Mouse (Mus musculus): ENCODE results near the gene Pfas.
"Not testable (repeated sequence)": the region's sequence is repeated elsewhere in the genome, so short reads cannot be mapped to it uniquely, and the experiment has no call there.

Pfas gene

DNA sequence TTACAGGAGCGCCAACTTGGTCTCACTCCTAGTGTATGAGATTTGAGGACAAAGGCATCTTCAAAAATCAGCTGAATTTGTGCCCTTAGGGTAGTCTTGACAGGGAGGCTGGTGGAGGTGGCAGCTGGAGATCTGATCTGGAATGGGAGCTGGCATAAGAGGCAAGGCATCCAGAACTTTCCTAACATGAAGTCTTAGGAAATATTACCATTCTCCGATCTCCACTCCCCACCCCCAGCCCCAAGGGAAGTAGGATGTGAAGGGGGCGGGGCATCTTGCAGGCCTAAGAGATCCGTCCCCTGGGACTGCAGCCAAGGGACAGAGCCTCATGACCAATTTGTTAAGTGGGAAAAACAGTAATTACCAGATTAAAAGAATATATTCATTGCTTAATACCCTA lies 38.0 kb downstream of the Pfas start:
- no peak for DNase-seq (ENCODE audit: low spot score)

DNA sequence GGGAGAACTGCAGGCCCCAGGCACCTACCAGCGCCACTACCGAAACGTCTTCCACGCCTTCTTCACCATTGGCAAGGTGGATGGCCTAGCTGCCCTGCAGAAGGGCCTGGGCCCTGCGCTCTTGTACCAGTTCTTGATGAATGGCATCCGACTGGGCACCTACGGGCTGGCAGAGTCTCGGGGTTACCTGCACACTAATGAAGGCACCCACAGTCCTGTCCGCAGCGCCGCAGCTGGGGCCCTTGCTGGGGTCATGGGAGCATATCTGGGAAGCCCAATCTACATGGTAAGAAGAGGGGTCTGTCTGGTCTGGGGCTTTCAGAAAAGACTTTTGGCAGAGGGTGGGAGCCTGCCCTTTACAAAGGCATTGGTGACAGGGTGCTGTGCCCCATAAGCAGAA lies 39.5 kb downstream of the Pfas start:
- no peak for DNase-seq (ENCODE audit: low spot score)

GRCm38 (mm10) chr11:68967337-68968282 lies 40.6 kb downstream of the Pfas start, which contains the start of gene Slc25a35:
TSS of gene Slc25a35 (plus strand) at chr11:68968131.
- DNase-seq (ENCODE audit: low spot score), result peak; percentile 86

- DNase-seq (ENCODE audit: low spot score), result no peak
Measured at GRCm38 (mm10) chr11:68966554-68966953, 41.7 kb downstream of the Pfas start.

DNA sequence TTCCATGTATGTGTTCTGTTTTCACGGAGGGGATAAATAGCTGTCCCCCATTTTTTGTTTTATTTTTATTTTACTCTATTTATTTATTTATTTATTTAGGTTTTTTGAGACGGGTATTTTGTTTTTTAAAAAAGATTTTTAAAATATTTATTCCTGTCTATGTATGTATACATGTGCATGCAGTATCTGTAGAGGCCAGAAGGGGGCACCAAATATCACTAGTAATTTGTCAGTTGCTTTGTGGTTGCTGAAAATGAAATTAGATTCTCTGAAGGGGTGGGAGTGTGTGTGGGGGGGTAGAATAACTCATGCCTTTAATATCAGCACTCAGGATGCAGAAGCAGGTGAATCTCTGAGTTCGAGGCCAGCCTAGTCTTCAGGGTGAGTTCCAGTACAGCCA lies 42.4 kb downstream of the Pfas start:
- DNase-seq (ENCODE audit: low spot score), result peak; percentile 80

DNA sequence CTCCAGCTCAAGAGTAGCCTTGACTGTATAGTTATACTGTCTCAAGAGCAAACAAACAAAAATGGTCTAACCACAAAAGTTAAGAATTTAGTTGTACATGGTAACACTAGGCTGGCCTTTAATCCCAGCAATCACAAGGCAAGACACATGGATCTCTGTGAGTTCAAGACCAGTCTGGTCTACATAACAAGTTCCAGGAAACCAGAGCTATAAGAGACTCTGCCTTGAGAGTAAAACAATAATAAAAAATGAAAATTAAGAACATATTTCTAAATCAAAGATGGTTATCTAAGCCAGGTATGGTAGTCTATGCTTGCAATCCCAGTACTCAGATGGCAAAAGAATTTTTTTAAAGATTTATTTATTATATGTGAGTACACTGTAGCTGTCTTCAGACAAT lies 43.2 kb downstream of the Pfas start:
- no peak for DNase-seq (ENCODE audit: low spot score)

GRCm38 (mm10) chr11:68963405-68963804 lies 44.9 kb downstream of the Pfas start:
- no peak for DNase-seq (ENCODE audit: low spot score)

DNA sequence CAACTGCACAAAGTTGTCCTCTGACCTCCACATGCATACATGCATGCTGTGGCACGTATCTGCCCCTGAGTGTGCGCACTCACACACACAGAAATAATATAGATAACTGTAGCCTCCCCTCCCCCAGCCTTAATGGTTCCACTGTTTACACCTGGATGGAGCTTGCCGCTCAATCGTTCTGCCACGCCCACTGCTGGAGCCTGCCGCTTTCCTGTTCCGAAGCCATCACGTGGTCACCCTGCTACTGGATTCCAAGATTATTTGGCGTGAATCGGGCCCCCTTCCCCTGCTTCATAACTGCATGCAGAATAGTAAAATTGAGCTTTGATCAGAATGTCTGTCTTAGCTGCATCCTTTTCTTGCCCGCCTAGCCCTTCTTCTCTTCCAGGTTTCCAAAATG lies 46.1 kb downstream of the Pfas start:
- DNase-seq (ENCODE audit: low spot score), result not testable (repeated sequence)

DNA sequence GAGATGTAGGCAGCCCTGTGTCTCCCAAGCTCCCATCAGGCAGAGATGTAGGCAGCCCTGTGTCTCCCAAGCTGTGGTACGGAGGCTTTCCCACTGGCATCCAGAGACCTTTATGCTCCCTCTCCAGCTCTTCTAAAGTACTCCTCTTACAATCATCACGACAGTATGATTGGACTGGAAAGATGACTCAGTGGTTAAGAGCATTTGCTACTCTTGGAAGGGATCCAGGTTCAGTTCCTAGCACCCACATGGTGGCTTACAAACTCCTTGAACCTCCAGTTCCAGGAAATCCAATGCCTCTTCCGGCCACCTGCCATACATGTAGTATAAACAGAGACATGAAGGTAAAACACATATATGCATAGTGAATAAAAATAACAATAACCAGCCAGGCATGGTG lies 46.7 kb downstream of the Pfas start:
- no peak for DNase-seq (ENCODE audit: low spot score)

DNA sequence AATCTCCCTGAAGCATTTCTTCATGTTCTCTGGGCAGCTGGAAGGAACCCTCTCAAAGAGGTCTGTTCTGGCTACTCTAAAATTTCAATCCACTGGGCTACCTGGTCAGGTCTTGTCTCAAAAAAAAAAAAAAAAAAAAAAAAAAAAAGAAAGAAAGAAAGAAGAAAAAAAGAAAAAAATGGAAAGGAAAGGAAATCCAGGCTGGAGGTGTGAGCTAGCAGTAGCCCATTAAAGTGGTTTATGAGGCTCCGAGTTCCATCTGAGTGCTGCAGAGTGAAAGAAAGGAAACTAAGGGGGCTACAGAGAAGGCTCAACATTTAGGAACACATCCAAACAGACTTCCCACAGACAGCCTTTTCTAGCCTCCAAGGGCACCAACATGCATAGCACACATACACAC lies 50.3 kb downstream of the Pfas start:
- DNase-seq (ENCODE audit: low spot score), result no peak

DNA sequence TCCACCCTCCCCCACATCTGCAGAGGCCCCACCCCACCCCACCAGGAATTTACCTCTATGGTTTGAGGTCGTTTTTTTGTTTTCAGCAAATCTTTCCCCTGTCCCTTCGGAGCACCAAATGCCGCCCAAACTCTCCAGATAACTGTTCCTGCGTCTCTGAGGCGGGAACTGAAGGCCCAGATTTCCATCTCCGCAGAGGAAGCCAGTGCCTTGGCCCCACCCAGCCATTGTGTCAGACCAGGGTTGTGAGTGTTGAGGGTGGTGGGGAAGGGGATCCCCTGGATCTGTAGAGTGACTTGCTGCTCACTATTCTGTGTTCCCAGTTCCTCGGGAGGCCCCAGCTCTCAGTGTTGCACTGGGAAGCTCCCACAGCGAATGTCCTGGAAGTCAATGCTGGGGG lies 51.0 kb downstream of the Pfas start, which contains the start of gene Arhgef15:
Gene Arhgef15 (minus strand): TSS at position 173 of the 400 bp plus-strand sequence.
- DNase-seq (ENCODE audit: low spot score), result no peak

- no peak for DNase-seq (ENCODE audit: low spot score)
Measured at GRCm38 (mm10) chr11:68956697-68957096, 51.6 kb downstream of the Pfas start.

DNA sequence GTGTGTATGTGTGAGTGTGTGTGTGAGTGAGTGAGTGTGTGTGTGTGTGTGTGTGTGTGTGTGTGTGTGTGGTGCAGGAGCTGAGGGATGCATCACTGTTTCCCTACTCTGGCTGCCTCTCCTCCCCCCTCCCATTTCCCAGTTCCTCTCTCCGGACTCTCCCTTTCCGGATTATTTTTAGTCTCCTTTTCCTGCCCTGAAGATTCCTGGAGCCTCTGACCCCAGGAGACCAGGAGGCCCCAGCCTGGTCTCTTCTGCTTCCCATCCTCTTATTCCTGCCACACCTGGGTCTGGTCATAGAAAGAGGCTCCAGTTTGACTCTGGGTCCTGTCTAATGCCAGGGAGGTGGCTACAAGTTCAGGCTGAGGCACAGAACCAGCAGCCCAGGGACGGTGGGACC lies 52.2 kb downstream of the Pfas start:
- DNase-seq (ENCODE audit: low spot score), result no peak

- no peak for DNase-seq (ENCODE audit: low spot score)
Measured at GRCm38 (mm10) chr11:68955473-68955872, 52.8 kb downstream of the Pfas start.

- DNase-seq (ENCODE audit: low spot score), result no peak
Measured at GRCm38 (mm10) chr11:68954408-68954807, 53.9 kb downstream of the Pfas start.

DNA sequence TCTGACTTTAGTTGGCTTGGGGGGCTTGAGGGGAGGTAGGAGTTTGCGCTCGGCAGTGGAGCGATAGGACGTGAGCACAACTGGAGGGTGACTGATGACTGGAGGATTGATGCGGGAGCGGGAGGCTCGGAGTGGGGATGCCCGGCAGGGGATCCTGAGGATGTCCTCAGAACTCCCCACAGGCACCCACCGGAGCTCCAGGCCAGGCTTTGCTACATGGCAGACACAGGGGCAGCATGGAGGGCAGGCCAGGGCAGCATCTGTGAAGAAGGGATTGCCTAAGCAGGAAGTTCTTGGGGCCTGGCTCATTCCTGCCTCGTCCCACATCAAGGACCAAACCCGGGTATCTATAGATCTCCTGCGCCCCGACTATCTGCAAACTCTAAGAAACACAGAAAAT lies 54.4 kb downstream of the Pfas start:
- no peak for DNase-seq (ENCODE audit: low spot score)

GRCm38 (mm10) chr11:68947542-68947993 lies 60.7 kb downstream of the Pfas start:
- DNase-seq (ENCODE audit: low spot score), result no peak

DNA sequence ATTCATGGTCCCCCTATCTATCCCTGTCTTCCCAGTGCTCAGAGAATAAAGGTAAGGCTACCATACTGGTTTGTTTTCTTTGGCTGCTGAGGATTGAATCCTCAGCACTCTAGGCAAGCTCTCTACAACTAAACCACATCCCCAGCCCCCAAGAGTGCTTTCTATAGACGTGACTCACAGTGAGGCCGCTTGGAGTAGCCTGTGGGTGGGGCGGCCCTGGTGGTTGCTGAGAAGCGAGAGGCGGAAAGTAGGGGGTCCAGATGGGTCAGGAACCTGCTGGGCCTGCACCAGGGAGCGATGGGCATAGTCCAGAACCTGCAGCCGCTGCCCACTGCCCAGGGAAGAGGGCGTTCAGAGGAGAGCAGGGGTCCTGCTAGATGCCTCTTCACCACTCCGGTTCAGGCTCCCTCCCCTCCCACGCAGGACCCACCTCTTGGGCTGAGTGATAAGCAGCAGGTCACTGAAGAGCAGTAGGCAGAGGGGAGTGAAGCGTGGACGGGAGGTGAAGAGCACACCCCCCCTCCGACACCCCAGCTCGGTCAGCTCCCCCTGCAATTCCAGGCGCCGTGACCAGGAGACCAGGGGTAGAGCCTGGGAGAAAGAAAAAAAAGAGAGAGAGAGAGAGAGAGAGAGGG lies 61.3 kb downstream of the Pfas start:
- no peak for DNase-seq (ENCODE audit: low spot score)

GRCm38 (mm10) chr11:68946001-68946400 lies 62.3 kb downstream of the Pfas start:
- no peak for DNase-seq (ENCODE audit: low spot score)

DNA sequence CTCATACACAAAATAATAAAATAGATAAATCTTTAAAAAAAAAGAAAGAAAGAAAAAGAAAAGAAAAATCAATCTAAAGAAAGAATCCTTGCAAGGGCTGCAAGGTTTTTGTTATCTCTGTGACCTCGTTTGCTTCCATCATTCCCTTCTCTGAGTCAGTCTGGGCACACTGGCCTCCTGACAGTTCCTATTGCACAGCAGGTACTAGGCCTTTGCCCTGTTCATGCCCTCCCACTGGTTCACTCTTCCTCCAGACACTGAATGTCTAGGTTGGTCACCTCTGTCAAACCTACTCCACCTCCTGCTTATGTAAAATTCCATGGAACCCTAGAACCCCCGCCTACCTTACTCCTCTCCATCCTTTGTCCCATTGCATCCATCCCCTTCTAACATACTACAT lies 63.0 kb downstream of the Pfas start:
- no peak for DNase-seq (ENCODE audit: low spot score)

DNA sequence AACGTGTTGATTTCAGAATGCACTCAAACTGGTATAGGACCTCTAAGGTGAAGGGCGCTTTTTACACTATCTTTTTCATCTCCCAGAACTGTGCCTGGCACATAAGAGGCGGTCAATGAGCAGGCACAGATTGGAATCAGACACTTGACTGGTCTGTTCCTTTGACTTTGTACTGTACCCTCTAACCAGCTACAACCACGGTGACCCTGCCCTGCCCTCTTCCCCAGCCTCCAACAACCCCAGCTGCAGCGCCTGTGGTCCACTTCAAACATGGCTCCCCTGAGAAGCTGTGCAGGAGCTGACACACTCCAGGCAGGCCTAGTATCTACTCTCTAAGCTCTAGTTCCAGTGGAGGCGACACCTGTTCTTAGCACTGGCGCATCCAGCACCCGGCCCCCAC lies 65.5 kb downstream of the Pfas start:
- no peak for DNase-seq (ENCODE audit: low spot score)

- no peak for DNase-seq (ENCODE audit: low spot score)
Measured at GRCm38 (mm10) chr11:68940516-68940915, 67.7 kb downstream of the Pfas start.
